Mouse (Mus musculus) layer of hippocampus, postnatal 14 days (tissue): Measurements from ENCODE around the gene Crhr2. TPM values are rescaled to one million over a fixed set of nuclear protein-coding genes. Genes with fewer than 3 reads are reported as not detected.

Source experiments
- DNase-seq, 2 experiments: peaks; one replicate each; pipeline ENCODE4 v3.0.0; 2021 to 2022; ENCODE audit warnings: low spot score in 2 of 2, mixed read lengths in 1 of 2
- total RNA-seq, 2 experiments: library from RNA; stranded (reverse); gene quantifications; 2 replicates each; pipeline ENCODE4 v1.2.3; 2021

The Crhr2 gene
- total RNA-seq, 2 experiments from 2014 or later = 3.5 to 4.1 TPM

DNA sequence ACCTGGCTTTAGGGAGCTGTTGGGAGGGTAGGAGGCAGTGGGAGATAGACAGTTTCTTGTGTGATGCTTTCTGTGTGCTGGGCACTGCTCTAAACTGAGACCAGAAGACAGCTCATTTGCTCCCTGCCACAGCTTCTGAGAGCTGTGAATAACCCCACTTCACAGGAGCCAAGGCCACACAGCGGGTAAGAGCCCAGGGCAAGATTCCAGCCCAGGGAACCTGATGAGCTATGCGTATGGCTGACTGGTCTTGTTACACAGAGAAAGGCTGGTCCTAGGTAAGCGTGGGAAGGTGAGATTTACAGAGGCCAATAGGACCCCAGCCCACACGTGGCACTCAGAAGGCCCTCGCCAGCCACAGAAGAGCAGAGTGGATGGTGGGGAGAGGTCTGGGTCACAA, 6.2 kb downstream of the Crhr2 start:
- no peak for DNase-seq

GRCm38 (mm10) chr6:55123056-55123455, 9.8 kb downstream of the Crhr2 start:
- DNase-seq = no peak

DNA sequence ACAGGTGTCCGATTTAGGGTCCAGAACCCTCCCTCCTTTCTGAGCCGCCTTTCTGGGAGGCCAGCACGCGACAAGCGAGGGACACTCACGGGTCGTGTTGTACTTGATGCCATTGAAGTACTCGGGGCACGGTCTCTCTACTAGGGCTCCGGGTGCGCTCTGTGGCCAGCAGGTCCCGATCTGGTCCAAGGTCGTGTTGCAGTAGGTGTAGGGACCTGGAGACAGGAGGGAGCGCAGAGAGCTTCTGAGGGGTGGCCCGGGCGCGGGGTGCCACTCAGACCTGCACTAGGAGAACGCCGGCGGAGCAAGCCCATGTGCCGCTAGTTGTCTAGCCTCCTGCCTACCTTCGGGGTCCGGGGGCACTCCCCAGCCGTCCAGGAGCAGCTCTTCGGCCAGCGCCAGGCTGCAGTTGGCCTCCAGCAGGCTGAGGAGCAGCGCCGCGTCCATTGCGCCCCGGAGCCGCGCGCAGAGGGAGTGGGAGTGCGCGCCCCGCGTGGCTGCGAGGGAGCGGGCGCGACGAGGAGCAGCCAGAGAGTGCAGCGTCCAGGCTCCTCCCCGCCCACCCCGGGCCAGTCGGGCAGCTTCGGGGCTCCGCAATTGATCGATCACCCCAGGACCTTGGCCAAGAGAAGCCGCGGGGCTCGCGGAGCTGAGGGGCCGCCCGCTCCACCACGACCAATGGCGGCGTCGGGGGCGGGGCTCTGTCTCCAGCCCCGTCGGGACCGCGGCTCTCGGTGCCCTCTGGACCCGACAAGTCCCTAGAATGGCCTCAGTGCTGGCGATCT, 15.3 kb downstream of the Crhr2 start:
- no peak for DNase-seq

DNA sequence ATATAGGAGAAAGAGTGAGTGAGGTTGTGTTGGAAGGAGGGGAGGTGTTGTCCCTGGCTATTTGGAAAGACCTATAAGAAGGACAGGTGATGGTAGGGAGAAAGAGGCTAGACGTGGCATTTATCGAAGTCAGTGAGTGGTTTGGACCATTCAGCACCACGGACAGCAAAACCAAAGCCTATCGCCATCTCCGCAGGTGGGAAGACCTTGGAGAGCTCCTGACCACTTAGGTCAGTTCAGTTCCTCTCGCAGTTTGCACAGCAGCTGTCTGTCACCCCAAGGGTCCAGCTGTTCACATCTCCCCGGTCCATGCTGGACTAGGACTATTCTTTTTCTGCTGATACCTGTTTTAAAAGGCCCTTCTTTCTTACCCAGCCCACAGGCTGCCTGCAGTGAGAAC, 24.5 kb downstream of the Crhr2 start:
- no peak for DNase-seq

DNA sequence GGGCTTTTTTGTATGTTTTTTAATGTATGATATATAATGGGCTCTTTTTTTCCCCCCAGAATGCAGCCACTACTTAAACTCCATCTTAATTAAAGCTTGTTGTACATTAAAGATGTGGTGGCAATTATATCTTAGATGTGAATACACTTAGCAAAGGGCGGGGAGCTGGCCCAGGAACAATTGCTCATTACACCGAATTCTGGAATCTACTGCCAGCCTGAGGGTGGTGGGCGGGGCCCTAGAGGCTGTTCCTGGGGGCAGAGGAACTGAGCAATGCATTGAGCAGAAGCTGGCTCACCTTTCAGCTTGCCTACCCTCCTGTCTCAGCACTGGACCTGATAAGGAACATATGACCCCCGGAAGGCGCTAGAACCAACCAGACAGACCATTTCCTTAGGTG, 34.2 kb downstream of the Crhr2 start:
- no peak for DNase-seq

DNA sequence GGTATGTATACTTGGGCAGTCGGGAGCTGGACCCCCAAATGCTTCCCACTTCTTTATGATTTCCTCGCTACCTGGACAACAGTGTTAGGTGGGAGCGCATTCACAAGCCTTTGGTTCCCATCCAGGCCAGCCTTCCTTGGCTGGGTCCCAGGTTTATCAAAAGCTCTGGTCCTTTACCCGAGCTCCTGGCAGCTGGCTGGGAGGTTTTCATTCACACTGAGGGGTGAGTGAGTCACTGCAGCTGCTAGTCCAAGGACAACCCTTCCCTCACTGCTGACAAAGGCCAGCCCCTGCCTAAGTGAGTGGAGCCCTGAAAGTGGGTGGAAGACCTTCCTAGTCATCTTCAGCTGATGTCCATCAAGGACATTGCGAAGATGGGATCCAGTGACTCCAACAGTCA, 34.8 kb downstream of the Crhr2 start:
- DNase-seq = no peak

- no peak for DNase-seq
Observed at GRCm38 (mm10) chr6:55093431-55094146, 39.2 kb downstream of the Crhr2 start.

- no peak for DNase-seq
Observed at GRCm38 (mm10) chr6:55091396-55091795, 41.4 kb downstream of the Crhr2 start.

DNA sequence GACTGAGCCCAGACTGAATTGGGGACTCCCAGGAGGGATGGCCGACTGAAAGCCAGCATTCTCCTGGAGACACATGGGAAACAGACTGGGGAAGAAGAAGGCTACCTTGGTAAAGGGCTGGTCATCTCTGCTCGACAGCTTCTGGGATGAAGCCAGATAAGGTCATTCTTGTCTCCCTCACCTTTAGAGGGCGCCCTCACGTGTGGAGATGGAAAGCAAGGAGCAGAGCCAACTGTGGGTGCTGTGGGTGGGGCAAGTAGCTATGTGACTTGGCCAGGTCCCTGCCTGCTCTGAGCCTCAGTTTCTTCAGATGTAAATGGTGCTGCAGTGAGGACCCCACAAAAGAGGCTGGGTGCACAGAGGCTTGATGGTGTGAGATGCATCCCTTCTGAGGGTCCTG, 42.2 kb downstream of the Crhr2 start:
- no peak for DNase-seq

DNA sequence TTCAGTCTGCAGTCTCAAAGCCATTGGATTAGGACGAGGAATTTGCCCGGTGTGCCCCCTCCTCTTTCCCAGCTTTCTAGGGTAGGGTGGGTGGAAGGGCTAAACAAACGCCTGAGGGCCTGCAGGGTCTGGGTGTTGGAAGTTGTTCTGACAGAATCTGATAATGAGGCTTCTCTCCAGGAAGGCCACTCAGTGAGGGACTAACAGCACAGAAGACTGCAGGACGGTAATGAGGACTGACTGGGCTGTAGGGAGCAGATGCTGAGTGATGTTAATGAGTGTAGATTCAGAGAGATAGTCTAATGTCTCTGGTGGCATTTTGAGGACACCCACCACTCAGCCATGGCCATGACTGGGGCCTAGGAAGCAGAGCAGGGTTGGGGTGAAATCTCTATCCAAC, 45.5 kb downstream of the Crhr2 start:
- no peak for DNase-seq

DNA sequence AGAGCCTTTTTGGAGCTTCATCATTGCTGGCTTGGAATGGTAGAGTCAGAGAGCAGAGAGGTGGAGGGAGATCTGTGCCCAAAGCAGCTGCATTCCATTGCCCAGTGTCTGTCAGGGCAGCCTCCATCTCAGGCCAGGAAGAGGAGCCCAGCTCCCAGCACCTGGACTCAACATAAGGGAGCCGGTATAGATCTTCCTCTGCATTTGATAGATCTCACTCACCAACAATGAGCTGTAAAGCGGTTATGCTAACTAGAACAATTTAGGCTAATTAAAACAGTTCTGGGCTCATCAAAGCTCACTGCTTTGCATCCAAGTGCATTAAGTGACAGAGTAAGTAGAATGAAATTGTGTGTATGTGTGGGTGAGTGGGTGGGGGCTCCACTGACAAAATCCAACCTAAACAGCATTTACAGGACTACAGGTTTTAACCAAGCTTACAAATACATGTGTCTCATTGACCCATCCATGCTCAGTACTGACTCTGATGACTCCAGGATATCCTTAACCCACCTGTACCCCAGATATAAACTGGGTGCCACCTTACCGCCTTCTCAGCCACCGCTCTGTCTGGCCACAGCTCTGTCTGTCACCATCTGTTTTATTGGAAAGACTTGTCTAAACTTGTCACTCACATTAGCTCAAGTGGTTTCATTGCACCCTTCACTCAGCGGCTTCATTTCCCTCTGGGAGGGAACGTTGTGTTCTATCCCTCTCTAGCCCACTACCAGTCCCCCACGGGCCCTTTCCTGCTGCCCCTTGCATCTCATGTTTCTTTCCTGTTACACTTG, 50.4 kb downstream of the Crhr2 start:
- DNase-seq = no peak

DNA sequence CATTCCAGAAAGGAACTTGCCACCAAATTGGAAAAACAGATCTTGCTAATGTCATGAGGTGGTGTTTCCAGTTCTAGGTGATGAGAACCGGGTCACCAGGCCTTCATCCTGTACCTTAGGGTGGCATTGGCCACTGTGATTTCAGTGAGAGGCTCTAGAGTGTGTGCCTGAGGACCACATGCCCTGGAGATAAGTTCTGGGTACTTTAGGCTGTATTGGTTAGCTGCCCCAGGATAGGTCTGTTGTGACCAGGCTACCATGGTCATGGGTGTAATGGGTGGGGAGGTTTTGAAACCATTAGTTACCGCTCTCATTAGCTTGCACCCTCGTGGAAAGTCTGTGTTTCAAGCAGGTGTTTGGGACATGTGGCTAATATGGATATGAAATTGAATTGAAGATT, 51.4 kb downstream of the Crhr2 start:
- no peak for DNase-seq

DNA sequence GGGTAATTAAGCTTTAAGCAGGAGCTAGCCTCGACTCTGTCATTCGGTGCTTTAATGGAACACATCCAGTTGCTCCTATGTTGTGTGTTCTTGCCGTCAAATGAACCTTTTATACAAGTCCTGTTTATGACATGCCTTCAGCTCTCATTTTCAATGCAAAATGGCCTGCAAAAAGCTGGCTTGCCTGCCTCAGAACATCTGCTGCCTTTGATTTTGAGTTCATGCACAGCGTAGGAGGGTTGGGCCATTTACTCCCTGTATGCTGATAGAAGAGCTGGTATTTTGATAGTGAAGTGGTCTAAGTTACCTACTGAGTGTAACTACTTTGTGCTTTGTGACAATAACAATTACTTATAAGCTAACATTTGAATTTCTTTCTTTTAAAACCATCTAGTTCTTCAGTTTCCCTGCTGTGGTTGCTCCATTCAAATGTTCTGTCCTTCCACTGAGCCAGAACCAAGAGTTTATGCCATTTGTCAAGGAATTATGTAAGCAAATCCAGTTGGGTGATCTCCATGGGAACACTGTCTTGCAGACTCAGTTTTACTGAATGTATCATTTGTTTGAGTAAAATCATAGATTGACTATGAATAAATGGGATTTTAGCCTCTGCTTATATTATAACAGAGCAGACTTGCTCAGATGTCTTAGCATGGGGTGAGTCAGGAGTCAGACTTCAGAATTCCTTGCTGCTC, 56.1 kb downstream of the Crhr2 start:
- peak in 1 of 2 experiments; percentile 22 for DNase-seq

GRCm38 (mm10) chr6:55065903-55066302, 66.9 kb downstream of the Crhr2 start:
- DNase-seq = no peak

GRCm38 (mm10) chr6:55064477-55064827, 68.4 kb downstream of the Crhr2 start:
- no peak for DNase-seq

DNA sequence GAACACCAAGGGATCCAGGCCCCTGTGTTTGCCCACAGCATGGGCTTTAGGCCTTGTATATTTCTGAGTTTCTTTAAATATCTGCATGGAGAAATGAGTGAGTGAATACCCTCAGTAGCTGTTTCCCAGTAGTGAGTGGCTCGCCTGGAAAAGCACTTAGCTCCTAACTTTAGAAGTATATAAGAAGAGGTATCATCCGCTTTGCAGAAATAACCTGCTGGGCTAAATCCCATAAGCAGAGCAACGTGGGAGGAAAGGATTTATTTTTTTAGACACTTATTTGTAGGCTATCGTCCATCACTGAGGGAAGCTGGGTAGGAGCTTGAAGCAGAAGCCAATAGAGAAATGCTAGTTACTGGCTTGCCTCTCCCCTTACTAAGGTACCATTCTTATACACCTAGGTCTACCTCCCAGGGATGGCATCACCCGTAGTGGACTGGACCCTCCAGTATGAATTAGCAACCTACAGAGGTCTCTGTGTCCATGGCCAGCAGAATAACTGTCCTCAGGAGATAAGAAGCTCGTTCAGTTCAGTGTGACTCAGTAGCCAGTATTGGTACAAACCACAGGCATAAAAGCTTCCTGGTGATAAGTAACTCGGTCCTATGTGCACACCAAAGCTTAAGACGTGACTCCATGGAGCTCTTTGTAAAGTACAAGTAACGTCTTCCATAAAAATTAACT, 68.9 kb downstream of the Crhr2 start:
- DNase-seq = no peak

- DNase-seq = peak in 1 of 2 experiments; percentile 59
Observed at GRCm38 (mm10) chr6:55062200-55062599, 70.6 kb downstream of the Crhr2 start.

GRCm38 (mm10) chr6:55061328-55061727, 71.5 kb downstream of the Crhr2 start:
- no peak for DNase-seq

- DNase-seq = no peak
Observed at GRCm38 (mm10) chr6:55060241-55060825, 72.5 kb downstream of the Crhr2 start.

DNA sequence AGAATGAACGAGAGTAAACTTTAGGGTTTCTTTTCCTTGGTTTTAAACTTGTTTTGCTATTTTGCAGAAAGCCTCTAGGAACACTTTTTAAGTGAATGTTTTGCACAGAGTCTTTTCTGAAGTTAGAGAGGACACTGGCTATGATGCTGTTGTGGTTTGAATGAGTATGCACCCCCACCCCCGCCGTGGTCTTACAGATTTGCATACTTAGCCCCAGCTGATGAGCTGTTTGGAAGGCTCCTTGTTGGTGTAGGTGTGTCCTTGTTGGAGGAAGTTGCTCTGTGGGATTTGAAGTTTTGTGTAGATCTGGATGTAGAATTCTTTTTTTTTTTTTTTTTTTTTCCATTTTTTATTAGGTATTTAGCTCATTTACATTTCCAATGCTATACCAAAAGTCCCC, 75.4 kb downstream of the Crhr2 start:
- DNase-seq = no peak
